Mouse (Mus musculus) gastrocnemius, adult 2 months (tissue): ENCODE data around the gene Chst4. TPM values are rescaled to one million over a fixed set of nuclear protein-coding genes. Genes with fewer than 3 reads are reported as not detected.
"Not testable (repeated sequence)": the region's sequence is repeated elsewhere in the genome, so short reads cannot be mapped to it uniquely, and the experiment has no call there.

Experiments
- DNase-seq: peaks from one replicate; pipeline ENCODE4 v3.0.0; 2022
- H3K27ac ChIP-seq: fragments of 200-600 bp; 2 replicates; pipeline ENCODE4 v1.8.1; 2022; ENCODE audit warnings: mild to moderate bottlenecking
- H3K4me3 ChIP-seq: fragments of 200-600 bp; 2 replicates; pipeline ENCODE4 v1.8.1; 2022; ENCODE audit warnings: mild to moderate bottlenecking, moderate library complexity
- CTCF ChIP-seq: fragments of 200-600 bp; IDR thresholded peaks from 2 replicates; pipeline ENCODE4 v1.8.1; 2022; ENCODE audit warnings: antibody characterized with exemption, mild to moderate bottlenecking, moderate library complexity
- intact Hi-C: fragments of 180-260 bp; cut with DNase I; formaldehyde crosslinking; loops from one replicate; pipeline ENCODE4 v1.15.1; 2025
- total RNA-seq, 2 experiments: library from RNA; stranded (reverse); gene quantifications; 2 replicates each; pipeline ENCODE4 v1.2.3; 2021

Chst4 gene
- total RNA-seq, 2 experiments from 2014 or later = not detected

DNA sequence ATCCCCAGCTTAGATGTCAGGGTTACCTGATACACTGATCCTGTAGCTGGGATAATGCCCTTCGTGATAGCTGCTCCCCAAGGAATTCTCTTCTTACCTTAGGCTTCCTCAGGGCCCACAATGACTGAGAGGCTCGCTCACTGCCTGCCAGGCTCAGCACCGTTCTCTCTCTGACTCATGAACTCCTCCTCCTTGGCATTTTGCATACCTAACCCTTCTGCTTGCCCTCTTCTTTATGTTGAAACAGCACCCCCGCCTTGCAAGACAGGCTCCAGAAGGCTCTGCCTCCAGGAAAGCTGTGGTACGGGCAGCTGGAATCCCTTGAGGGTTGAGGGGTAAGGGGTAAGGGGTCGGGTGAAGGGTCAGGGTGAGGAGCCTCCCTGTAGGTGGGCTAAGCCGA is 324 bp downstream of the Chst4 start:
- intact Hi-C loops = no loop called here
- no peak for TF ChIP-seq CTCF
- no peak for DNase-seq
- Histone ChIP-seq H3K27ac (no peak overlapping the region), H3K4me3 (no peak overlapping the region)

DNA sequence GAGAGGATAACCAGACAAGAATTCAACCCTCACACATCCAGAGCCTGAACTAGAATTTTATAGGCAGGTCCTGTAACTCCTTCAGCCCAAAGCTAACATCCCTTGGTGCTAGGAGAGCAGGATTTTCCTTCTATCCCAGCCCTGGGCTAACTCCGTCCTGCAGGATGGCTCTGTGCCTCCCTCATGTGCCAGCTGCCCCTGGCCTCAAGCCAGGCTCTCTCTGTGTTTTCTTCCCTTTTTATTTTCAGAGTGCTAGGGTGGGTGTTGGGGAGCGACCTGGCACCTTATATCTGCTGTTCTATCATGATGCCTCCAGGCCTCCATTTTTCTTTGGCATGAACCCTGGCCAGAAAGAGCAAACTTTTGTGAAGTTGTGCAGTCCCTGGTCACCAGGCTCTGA is 3.4 kb downstream of the Chst4 start:
- Histone ChIP-seq H3K4me3 (no peak overlapping the region), H3K27ac (no peak overlapping the region)
- DNase-seq = no peak
- TF ChIP-seq CTCF = no peak
- intact Hi-C loops = no loop called here

DNA sequence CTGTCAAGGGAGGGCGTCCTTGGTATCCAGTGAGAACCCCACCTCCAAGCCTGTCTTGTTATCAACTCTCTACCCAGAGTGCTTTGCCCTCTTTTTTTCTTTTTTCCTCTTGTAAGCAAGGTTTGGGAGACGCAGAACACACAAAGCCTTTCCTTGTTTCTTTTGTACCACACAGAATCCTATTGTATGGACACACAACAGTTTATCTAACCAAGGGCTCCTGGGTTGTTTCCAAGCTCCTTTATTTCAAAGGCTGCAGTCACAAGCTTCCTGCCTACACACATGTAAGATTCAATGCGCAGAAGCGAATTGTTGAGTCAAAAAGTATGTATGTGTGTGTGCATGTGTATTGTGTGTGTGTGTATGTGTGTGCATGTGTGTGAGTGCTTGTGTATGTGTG is 5.2 kb downstream of the Chst4 start:
- no peak overlapping the region for H3K27ac ChIP-seq
- DNase-seq = no peak
- TF ChIP-seq CTCF = no peak
- intact Hi-C loops = no loop called here
- no peak overlapping the region for H3K4me3 ChIP-seq

GRCm38 (mm10) chr8:110033771-110034170 is 5.8 kb downstream of the Chst4 start:
- intact Hi-C loops, H3K4me3 ChIP-seq, H3K27ac ChIP-seq, DNase-seq: not testable (repeated sequence)

DNA sequence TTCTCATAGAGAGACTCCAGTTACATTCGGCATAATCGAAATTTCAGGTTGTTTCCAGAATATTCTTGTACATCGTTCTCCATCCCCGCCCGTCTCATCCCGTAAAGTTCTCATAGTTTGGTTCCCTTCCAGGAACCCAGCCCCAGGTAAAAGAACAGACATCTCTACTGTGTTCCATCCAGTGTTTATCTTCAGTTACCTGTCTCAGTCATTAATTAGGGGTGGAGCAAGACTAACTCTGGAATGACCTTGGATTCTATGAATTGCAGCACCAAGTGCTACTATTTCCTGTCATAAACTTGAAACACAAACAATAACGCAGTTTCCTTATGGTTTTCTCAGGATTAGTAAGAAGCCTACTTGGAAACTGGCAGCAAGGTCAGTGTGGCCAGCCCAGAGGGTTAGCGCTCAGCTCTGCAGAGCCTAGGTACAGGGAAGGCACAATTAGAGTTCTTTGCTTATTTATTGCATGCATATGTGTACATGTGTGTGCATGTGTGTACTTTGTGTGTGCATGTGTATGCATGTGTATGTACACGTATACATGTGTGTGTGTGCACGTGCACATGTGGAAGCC is 16.7 kb downstream of the Chst4 start:
- intact Hi-C loops = no loop called here
- no peak for DNase-seq

GRCm38 (mm10) chr8:110022081-110022480 is 17.5 kb downstream of the Chst4 start:
- intact Hi-C loops = no loop called here
- Histone ChIP-seq H3K27ac (no peak overlapping the region), H3K4me3 (no peak overlapping the region)
- no peak for DNase-seq
- TF ChIP-seq CTCF = no peak

More for the DNA sequence above, 16.7 kb downstream of the Chst4 start:
- no peak for TF ChIP-seq CTCF
- Histone ChIP-seq H3K4me3 (no peak overlapping the region), H3K27ac (no peak overlapping the region)

- Histone ChIP-seq H3K27ac (no peak overlapping the region), H3K4me3 (no peak overlapping the region)
- peak; percentile 51 for DNase-seq
- peak; percentile 67 for TF ChIP-seq CTCF
- intact Hi-C loops = loop anchor here (5.0 kb wide), 1 partner anchor 61 kb away; no protein-coding TSS in a partner anchor
Measured at GRCm38 (mm10) chr8:110010868-110011267, 28.7 kb downstream of the Chst4 start.

- DNase-seq = no peak
- intact Hi-C loops = no loop called here
- H3K27ac ChIP-seq = no peak overlapping the region
- H3K4me3 ChIP-seq = no peak overlapping the region
- no peak for TF ChIP-seq CTCF
Measured at GRCm38 (mm10) chr8:110008995-110009446, 30.5 kb downstream of the Chst4 start.

DNA sequence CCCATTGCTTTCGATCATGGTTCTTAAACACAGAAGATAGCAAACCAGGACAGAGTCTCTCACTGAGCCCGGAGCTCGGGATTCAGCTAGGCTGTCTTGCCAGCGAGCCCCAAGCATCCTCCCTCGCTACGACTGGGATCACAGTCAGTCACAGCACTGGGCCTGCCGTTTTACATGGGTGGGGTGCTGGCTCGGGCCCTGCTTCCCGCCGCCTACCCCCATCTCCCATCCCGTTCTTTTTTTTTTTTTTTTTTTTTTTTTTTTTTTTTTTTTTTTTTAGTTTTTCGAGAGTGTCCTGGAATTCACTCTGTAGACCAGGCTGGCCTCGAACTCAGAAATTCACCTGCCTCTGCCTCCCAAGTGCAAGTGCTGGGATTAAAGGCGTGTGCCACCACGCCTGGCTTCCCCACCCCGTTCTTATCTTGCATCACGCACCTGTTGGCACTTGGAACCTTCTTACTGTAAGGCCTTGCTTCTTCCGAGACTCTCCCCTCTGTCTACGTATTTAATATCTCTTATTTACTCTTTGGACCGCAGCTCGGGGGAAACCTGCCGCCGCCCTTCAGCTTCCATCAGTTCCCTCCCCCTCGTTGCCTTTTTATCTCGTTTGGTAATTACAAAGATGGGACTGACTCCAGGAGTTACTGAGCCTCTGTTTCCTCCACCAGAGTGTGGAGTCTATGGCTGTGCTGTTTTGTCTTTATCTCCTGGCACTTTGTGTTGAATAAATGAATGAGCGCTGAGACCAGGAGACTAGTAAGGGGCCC is 31.1 kb downstream of the Chst4 start:
- intact Hi-C loops = no loop called here
- no peak for DNase-seq
- no peak for TF ChIP-seq CTCF
- no peak overlapping the region for H3K4me3 ChIP-seq
- no peak overlapping the region for H3K27ac ChIP-seq

DNA sequence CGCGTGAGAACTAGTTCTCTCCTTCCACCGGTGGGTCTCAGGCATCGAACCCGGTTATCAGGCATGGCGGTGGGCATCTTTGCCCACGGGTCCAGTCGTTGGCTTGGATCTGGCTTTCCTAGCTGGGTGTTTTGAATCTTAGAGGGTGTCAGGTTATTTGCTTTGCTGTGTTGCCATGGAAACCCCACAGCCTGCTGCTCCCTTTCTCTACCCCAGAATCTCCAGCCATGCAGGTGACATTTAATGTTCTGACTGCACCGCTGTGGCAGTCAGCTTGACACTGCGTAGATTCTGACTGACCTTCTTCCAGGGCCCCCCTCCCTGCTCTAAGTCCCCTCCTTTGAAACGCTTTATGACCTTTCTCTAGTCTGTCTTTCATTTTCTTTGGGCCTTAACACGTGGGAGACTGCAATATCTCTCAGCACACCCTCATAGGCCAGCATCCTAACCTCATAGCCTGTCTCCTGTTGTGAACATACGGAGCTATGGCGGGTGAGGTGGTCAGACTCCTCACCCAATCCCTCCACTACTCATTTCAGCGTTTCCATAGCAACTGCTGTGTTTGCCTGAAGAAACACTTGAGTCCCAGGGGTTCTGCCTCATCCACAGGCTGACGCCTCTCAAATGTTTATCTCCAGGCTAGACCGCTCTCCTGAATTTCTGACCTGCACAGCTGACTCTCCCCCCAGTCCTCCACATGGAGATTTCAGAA is 33.1 kb downstream of the Chst4 start:
- DNase-seq = no peak
- TF ChIP-seq CTCF = no peak
- intact Hi-C loops = no loop called here
- Histone ChIP-seq H3K27ac (no peak overlapping the region), H3K4me3 (no peak overlapping the region)

DNA sequence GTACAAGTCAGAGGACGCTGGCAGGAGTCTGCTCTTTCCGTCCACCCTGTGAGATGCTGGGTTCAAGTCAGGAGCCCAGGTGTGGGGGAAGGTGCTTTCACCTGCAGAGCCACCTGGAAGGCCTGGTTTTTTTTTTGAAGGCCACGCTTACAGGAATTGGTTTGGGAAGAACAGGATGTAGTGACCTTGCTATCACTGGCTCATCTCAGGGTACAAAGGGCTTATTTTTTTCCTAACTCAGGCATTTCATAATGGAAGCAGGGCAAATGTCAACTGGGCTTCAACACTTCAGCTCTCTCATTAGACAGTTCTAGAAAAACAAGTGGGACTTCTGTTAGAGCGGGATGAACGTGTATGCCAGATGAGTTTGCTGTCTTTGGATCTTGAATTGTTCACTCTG is 35.2 kb downstream of the Chst4 start:
- no peak for DNase-seq
- TF ChIP-seq CTCF = no peak
- no peak overlapping the region for H3K4me3 ChIP-seq
- intact Hi-C loops = no loop called here
- no peak overlapping the region for H3K27ac ChIP-seq

DNA sequence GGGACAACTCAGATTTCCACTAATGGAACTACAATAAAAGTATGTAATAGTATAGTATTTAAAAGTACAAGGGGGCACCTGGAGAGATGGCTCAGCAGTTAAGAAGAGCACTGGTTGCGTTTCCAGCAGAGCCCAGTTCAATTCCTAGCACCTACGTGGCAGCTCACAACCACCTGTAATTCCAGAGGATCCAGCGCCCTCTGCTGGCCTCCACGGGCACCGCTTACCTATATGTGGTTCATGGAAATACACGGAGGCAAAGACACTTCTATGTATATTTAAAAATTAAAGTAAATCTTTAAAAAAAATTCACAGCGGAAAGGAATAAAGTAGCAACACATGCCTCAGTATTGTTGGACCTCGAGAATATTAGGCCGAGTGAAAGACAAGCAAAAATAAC is 36.6 kb downstream of the Chst4 start:
- TF ChIP-seq CTCF = peak; percentile 43
- DNase-seq = peak; percentile 28
- H3K27ac ChIP-seq = no peak overlapping the region
- H3K4me3 ChIP-seq = no peak overlapping the region
- intact Hi-C loops = no loop called here

- no peak for TF ChIP-seq CTCF
- Histone ChIP-seq H3K27ac (no peak overlapping the region), H3K4me3 (no peak overlapping the region)
- intact Hi-C loops = no loop called here
- DNase-seq = no peak
Measured at GRCm38 (mm10) chr8:109999974-110000373, 39.6 kb downstream of the Chst4 start.
